Mouse (Mus musculus) heart, adult 9 months (tissue): ENCODE data around the gene Tom1l2.

Experiments
- DNase-seq, 2 experiments: peaks; one replicate each; pipeline ENCODE4 v3.0.0; 2022; ENCODE audit warnings: low spot score in 2 of 2

The Tom1l2 gene

GRCm38 (mm10) chr11:60352559-60353411, at the start of gene Tom1l2, which contains the start of gene Drc3:
TSS of gene Tom1l2 (minus strand) at chr11:60352905.
TSS of gene Drc3 (plus strand) at chr11:60353329.
- peak; percentile 100 for DNase-seq

GRCm38 (mm10) chr11:60397172-60397571, 44.5 kb upstream of the Tom1l2 start:
- no peak for DNase-seq

DNA sequence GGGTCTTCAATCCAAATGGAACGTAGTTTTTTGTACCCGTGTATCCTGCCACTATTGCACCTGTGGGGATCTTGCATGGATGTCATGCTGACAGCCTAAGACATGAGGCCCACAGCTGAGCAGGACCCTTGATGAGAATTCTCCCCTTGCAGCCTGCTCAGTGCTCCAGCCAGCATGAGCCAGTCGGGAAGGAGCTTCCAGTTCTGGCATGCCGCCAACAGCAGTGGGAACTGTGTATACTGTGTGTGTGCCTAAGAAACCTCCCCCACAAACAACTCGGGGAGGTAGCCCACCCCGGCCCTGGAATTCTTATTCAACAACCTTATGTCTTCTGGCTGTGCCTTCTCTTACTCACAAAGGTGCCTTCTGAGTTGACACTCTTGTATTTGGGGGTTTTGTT, 43.8 kb upstream of the Tom1l2 start:
- DNase-seq: no peak

GRCm38 (mm10) chr11:60391346-60391745, 38.6 kb upstream of the Tom1l2 start:
- DNase-seq: no peak

GRCm38 (mm10) chr11:60387944-60388343, 35.2 kb upstream of the Tom1l2 start:
- DNase-seq: no peak

GRCm38 (mm10) chr11:60385946-60386345, 33.2 kb upstream of the Tom1l2 start:
- no peak for DNase-seq

- DNase-seq: no peak
Measured at GRCm38 (mm10) chr11:60384762-60385421, 32.2 kb upstream of the Tom1l2 start.

DNA sequence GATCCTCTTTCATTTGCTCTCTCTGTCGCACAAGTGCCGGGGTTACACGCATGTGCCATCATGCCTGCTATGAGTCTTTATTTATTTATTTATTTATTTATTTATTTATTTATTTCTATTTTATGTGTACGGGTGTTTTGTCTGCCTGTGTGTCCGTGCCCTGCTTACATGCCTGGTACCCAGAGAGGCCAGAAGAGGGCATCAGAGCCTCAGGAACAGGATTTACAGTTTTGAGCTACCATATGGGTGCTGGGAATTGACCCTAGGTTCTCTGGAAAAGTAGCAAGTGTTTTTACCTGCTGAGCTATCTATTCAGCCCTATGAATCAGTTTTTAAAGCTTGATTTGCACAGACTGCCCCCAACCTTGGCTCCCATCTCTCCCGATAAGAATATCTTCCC, 30.8 kb upstream of the Tom1l2 start:
- no peak for DNase-seq

DNA sequence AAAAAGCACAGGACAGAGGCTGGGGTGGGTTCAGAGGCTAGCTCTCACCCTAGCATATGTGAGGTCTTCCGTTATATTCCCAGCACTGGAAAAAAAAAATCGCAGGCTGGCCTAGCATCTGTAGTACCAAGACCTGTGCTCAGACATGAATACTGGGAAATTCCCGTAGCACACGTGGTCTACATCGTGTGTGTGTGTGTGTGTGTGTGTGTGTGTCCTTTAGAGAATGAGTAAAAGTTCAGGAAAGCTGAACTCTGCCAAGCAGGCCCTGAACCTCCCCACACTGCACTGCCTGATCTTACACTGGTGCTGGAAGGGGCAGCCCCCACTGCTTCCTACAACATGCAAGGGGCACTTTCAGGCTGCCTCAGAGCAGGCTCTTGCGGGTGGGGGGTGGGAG, 21.8 kb upstream of the Tom1l2 start:
- no peak for DNase-seq

DNA sequence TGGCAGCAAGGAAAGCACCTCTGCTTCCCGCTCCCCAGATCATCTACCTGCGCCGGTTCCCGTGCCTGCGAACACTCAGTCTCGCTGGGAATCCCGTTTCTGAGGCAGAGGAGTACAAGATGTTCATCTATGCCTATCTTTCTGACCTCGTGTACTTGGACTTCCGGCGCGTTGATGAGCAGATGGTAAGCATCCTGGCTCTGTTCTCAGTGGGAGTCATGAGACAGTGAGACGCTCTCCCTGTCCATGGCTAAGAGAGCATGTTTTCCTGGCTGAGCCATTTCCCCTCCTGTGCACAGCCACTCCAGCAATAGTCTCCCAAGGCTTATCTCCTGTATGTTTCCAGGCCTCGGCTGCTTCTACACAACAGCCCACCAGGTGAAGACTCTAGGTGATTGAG, 17.7 kb upstream of the Tom1l2 start:
- DNase-seq: no peak

GRCm38 (mm10) chr11:60369448-60369847, 16.7 kb upstream of the Tom1l2 start:
- DNase-seq: no peak

- DNase-seq: no peak
Measured at GRCm38 (mm10) chr11:60368909-60369308, 16.2 kb upstream of the Tom1l2 start.

DNA sequence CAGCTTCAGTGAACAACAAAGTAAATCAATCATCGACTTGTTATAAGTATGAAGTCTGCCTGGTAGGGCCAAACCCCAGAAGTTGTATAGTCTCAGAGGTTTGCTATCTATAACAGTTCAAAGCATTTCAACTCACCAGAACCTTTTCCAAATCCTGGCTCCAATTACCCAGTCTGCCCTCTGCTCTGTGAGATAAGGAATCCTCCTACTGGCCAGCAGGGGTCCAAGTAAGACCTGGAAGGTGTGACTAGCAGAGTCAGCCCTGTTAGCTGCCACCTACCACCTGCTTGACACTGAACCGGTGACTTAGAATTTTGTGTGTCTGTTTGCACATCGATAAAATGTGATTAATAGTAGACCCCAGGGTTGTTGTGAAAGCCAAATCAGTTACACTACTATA, 14.6 kb upstream of the Tom1l2 start:
- DNase-seq: no peak

GRCm38 (mm10) chr11:60366239-60367019, 13.7 kb upstream of the Tom1l2 start:
- DNase-seq: no peak

GRCm38 (mm10) chr11:60360631-60361201, 8.0 kb upstream of the Tom1l2 start:
- DNase-seq: peak; percentile 56 to 83

DNA sequence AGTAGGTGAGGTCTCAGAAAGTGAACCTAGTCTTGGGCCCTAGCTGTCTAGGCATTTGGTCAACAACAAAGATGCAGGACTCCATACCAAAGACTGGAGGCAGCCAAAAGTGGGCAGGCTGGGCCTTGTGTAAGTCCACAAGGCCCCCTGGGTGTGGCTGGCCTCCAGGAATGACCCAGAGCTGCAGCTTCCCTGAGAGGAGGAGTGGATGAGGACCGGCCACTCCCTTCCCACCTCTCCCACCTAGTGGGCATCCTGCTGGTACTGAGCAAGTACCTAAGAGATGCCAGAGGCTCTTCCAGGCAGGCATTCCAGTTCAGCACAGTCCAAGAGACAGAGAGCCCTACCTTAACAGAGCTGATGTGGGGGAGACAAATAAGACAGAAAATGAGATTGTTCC, 7.2 kb upstream of the Tom1l2 start:
- no peak for DNase-seq

DNA sequence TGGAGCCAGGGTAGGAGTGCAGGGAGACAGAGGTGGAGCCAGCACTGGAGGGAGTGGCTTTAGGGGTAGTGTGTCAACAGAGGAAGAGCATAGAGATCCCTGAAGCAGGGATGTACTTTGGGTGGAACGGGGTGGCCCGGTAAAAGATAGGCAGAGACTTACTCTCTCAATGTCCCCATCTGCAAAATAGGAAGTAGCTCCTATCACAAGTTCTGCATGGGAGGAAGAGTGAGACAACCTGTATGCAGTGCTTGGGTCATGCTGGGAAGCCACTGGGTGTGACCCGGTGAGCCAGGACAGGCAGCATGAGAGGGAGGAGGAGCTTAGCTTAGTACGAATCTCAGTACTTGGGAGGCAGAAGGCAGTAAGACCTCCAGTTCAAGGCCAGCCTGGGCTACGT, 6.4 kb upstream of the Tom1l2 start:
- DNase-seq: no peak

DNA sequence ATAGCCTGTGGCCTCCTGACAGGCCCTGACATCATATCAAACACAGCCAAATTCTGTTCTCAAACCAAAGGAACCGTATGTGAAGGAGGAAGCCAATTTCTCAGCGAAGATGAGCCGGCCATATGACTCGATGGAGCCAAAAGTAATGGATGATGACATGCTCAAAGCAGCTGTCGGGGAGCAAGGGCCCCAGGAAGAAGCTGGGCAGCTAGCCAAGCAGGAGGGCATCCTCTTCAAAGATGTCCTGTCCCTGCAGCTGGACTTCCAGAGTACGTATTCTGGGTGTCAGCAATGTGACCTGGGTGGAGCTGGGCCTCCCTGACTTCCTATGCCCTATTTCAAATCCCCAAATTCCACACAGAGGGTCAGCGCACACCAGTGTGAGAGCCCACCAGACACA, 5.8 kb upstream of the Tom1l2 start:
- DNase-seq: no peak

GRCm38 (mm10) chr11:60357116-60357515, 4.4 kb upstream of the Tom1l2 start:
- DNase-seq: no peak

DNA sequence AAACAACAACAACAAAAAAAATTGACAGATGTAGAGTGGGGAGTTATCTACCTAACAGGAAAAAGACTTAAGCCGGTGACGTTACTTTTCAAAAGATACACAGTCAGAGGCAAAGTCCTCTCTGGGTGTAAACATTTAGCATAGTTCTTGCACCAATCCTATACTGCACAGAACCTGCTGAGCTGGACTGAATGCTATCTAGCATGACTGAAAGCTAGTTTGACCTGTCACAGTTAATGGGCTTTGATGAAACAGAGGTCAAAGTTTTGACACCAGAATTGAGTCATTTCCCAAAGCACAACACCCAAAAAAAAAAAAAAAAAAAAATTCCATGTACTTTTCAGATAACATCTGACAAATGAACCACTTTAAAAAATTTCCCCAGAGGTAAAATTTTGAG, 3.2 kb upstream of the Tom1l2 start:
- DNase-seq: no peak

DNA sequence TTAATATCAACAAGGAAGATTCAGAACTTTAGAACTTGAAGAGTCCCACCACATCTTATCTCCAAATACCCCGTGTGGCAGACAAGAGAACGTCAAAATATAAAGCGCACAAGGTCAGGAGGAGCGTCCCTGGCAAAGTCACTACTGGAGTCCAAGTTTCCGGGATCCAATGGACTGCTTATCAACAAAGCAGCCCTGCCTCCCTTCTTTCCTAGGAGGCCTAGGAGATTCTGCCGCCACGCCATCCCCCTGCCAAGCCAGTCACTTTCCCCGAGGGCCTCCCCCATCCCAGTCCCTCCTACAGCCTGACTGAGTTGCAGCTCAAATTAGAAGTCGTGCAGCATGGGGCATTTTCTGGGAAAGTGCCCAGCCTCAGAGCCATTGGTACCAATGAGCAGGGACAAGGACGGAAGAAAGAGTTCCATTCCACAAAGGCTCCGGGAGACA, 757 bp downstream of the Tom1l2 start:
- DNase-seq: peak; percentile 62 to 64

GRCm38 (mm10) chr11:60351388-60351787, 1.3 kb downstream of the Tom1l2 start:
- DNase-seq: no peak
